Mouse (Mus musculus) left cerebral cortex, postnatal 4 days (tissue): ENCODE data around the gene Taldo1. TPM values are rescaled to one million over a fixed set of nuclear protein-coding genes. Genes with fewer than 3 reads are reported as not detected.

ENCODE experiments used
- DNase-seq: peaks from one replicate; pipeline ENCODE4 v3.0.0-alpha.2; 2022
- intact Hi-C: fragments of 180-260 bp; cut with DNase I; formaldehyde crosslinking; loops from one replicate; pipeline ENCODE4 v1.15.1; 2025
- total RNA-seq, 2 experiments: library from RNA; stranded (reverse); gene quantifications; 2 replicates each; pipeline ENCODE4 v1.2.3; 2021

Taldo1 gene
- 100 to 1,000 TPM; 146 to 152 TPM for total RNA-seq

GRCm38 (mm10) chr7:141391625-141392551 lies at the start of gene Taldo1:
TSS of gene Taldo1 (plus strand) at chr7:141392199.
- DNase-seq, result peak; percentile 97

GRCm38 (mm10) chr7:141343230-141343629 lies 48.8 kb upstream of the Taldo1 start:
- DNase-seq, result no peak
- intact Hi-C loops, result no loop called here

More at GRCm38 (mm10) chr7:141391625-141392551, at the start of gene Taldo1:
- intact Hi-C loops, result no loop called here

- no peak for DNase-seq
- intact Hi-C loops, result no loop called here
These were observed 48.3 kb upstream of the Taldo1 start for GRCm38 (mm10) chr7:141343696-141344095.

GRCm38 (mm10) chr7:141344787-141345186 lies 47.2 kb upstream of the Taldo1 start:
- no peak for DNase-seq
- intact Hi-C loops, result no loop called here

GRCm38 (mm10) chr7:141351061-141351460 lies 40.9 kb upstream of the Taldo1 start:
- intact Hi-C loops, result no loop called here
- DNase-seq, result no peak

GRCm38 (mm10) chr7:141355051-141355450 lies 36.9 kb upstream of the Taldo1 start:
- intact Hi-C loops, result no loop called here
- peak; percentile 46 for DNase-seq

- intact Hi-C loops, result no loop called here
- peak; percentile 84 for DNase-seq
These were observed 36.2 kb upstream of the Taldo1 start for GRCm38 (mm10) chr7:141355626-141356326.

- DNase-seq, result peak; percentile 59
- intact Hi-C loops, result no loop called here
These were observed 35.0 kb upstream of the Taldo1 start for GRCm38 (mm10) chr7:141356971-141357370.

- intact Hi-C loops, result loop anchor here (10.0 kb wide), 1 partner anchor 97 kb away; the partner anchor contains the start of gene Irf7
- peak; percentile 41 for DNase-seq
These were observed 30.5 kb upstream of the Taldo1 start for GRCm38 (mm10) chr7:141361510-141361909.

GRCm38 (mm10) chr7:141363106-141363751 lies 28.8 kb upstream of the Taldo1 start:
- intact Hi-C loops, result loop anchor here (10.0 kb wide), 1 partner anchor 98 kb away; the partner anchor contains the start of gene Irf7

GRCm38 (mm10) chr7:141363752-141364125 lies 28.3 kb upstream of the Taldo1 start:
- intact Hi-C loops, result loop anchor here (10.0 kb wide), 1 partner anchor 99 kb away; the partner anchor contains the start of gene Irf7
- no peak for DNase-seq

More at GRCm38 (mm10) chr7:141363106-141363751, 28.8 kb upstream of the Taldo1 start:
- DNase-seq, result peak; percentile 74

- DNase-seq, result no peak
- intact Hi-C loops, result loop anchor here (10.0 kb wide), 1 partner anchor 100 kb away; the partner anchor contains the start of gene Irf7
These were observed 27.5 kb upstream of the Taldo1 start for GRCm38 (mm10) chr7:141364349-141365048.

- no peak for DNase-seq
- intact Hi-C loops, result loop anchor here (10.0 kb wide), 1 partner anchor 100 kb away; the partner anchor contains the start of gene Irf7
These were observed 27.0 kb upstream of the Taldo1 start for GRCm38 (mm10) chr7:141365049-141365445.

GRCm38 (mm10) chr7:141367358-141367757 lies 24.6 kb upstream of the Taldo1 start:
- intact Hi-C loops, result loop anchor here (10.0 kb wide), 1 partner anchor 103 kb away; the partner anchor contains the start of gene Irf7
- DNase-seq, result no peak

- intact Hi-C loops, result loop anchor here (10.0 kb wide), 1 partner anchor 105 kb away; the partner anchor contains the start of gene Irf7
- DNase-seq, result no peak
These were observed 22.1 kb upstream of the Taldo1 start for GRCm38 (mm10) chr7:141369918-141370317.

- no peak for DNase-seq
- intact Hi-C loops, result no loop called here
These were observed 19.9 kb upstream of the Taldo1 start for GRCm38 (mm10) chr7:141371942-141372595.

GRCm38 (mm10) chr7:141373611-141374010 lies 18.4 kb upstream of the Taldo1 start:
- DNase-seq, result peak; percentile 27
- intact Hi-C loops, result no loop called here

- intact Hi-C loops, result no loop called here
- DNase-seq, result no peak
These were observed 17.6 kb upstream of the Taldo1 start for GRCm38 (mm10) chr7:141374399-141374798.

GRCm38 (mm10) chr7:141379584-141379983 lies 12.4 kb upstream of the Taldo1 start:
- no peak for DNase-seq
- intact Hi-C loops, result no loop called here
